Mouse (Mus musculus): ENCODE measurements at regions not wholly inside any gene's neighbourhood (a gene's known extent, or its start where the extent isn't known, plus 50 kb on each side); places are given as distances from the start of the nearest gene placed in this dataset.
"Not testable (repeated sequence)": the region's sequence is repeated elsewhere in the genome, so short reads cannot be mapped to it uniquely, and the experiment has no call there.

GRCm38 (mm10) chr17:83977725-83978124 is 130.0 kb upstream of the Haao start:
- ATAC-seq (replicated peaks), result no peak

GRCm38 (mm10) chr17:83975813-83976212 is 128.1 kb upstream of the Haao start:
- WGBS, result 91% methylated on average over 7 of the region's 7 CpGs
- no peaks in the 10 kb centered on the region for H3K36me3 ChIP-seq
- H3K4me2 ChIP-seq (replicated peaks), result no peak overlapping the region
- no peaks in the 10 kb centered on the region for H3K9me3 ChIP-seq
- H3K4me3 ChIP-seq, result no peak overlapping the region
- H3K27me3 ChIP-seq, result no peaks in the 10 kb centered on the region
- ATAC-seq (replicated peaks), result no peak
- H3K9ac ChIP-seq (replicated peaks), result no peak overlapping the region
- H3K27ac ChIP-seq (replicated peaks), result no peak overlapping the region
- H3K4me1 ChIP-seq, result peaks cover 6% of the 10 kb centered on the region

More at GRCm38 (mm10) chr17:83977725-83978124, 130.0 kb upstream of the Haao start:
- Histone ChIP-seq H3K27me3 (no peaks in the 10 kb centered on the region), H3K27ac (replicated peaks) (no peak overlapping the region), H3K9ac (replicated peaks) (no peak overlapping the region), H3K36me3 (no peaks in the 10 kb centered on the region), H3K4me2 (replicated peaks) (no peak overlapping the region), H3K4me1 (peaks cover 1% of the 10 kb centered on the region; the same call in 1 of the 2 replicates), H3K9me3 (no peaks in the 10 kb centered on the region), H3K4me3 (no peak overlapping the region)
- 79% methylated on average over 11 of the region's 11 CpGs for WGBS

GRCm38 (mm10) chr17:83973461-83974350 is 125.9 kb upstream of the Haao start:
- no peak for ATAC-seq (replicated peaks)
- WGBS, result 52% methylated on average over 18 of the region's 18 CpGs

GRCm38 (mm10) chr17:83972874-83973273 is 125.1 kb upstream of the Haao start:
- 92% methylated on average over 5 of the region's 5 CpGs for WGBS
- Histone ChIP-seq H3K27me3 (no peaks in the 10 kb centered on the region), H3K27ac (replicated peaks) (no peak overlapping the region), H3K9ac (replicated peaks) (no peak overlapping the region), H3K4me3 (no peak overlapping the region), H3K36me3 (no peaks in the 10 kb centered on the region), H3K9me3 (no peaks in the 10 kb centered on the region), H3K4me1 (peaks cover 6% of the 10 kb centered on the region), H3K4me2 (replicated peaks) (no peak overlapping the region)
- no peak for ATAC-seq (replicated peaks)

More at GRCm38 (mm10) chr17:83973461-83974350, 125.9 kb upstream of the Haao start:
- Histone ChIP-seq H3K4me3 (no peak overlapping the region), H3K36me3 (no peaks in the 10 kb centered on the region), H3K4me1 (peaks cover 6% of the 10 kb centered on the region), H3K4me2 (replicated peaks) (no peak overlapping the region), H3K27me3 (no peaks in the 10 kb centered on the region), H3K9ac (replicated peaks) (no peak overlapping the region), H3K27ac (replicated peaks) (no peak overlapping the region), H3K9me3 (no peaks in the 10 kb centered on the region)

DNA sequence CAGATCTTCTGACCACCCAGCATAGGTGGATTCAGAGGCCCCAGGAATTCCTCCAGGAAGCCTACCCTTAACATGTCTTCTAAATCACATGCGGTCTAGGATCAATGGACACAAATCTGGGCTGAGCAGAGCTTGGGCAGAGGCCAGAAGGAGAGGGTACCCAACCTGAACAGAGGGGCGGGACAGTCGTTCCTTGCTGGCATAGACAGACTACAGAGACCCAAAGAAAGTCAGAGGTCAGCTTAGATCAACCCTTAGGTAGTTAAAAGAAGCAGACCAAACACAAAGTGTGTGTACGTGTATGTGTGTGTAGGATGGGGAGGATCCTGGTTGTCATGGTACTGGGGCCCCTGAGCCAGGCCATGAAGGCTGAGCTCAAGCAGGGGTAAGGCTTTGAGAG is 124.7 kb upstream of the Haao start:
- Histone ChIP-seq H3K36me3 (no peaks in the 10 kb centered on the region), H3K4me3 (no peak overlapping the region), H3K4me1 (peaks cover 6% of the 10 kb centered on the region), H3K27me3 (no peaks in the 10 kb centered on the region), H3K9ac (replicated peaks) (no peak overlapping the region), H3K4me2 (replicated peaks) (no peak overlapping the region), H3K9me3 (no peaks in the 10 kb centered on the region), H3K27ac (replicated peaks) (no peak overlapping the region)
- no peak for ATAC-seq (replicated peaks)
- 90% methylated on average over 4 of the region's 4 CpGs for WGBS

DNA sequence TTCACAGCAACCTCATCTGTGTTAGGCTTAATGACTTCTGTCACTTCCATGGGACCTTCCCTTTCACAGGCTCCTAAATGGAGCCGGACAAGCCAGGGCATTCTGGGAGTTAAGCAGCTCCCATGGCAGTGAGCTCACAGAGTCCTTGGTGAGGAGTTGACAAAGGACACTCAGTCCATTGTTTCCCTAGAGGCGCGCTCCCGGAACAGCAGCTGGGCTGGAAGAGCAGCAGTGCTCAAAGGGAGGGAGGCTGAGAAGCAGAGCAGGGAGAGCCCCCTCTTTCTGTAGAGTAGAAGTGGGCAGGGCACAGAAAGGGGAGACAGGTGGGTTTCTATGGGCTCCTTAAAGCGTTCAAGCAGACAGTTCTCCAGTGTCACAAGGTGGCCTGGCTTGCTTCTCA is 124.3 kb upstream of the Haao start:
- Histone ChIP-seq H3K4me2 (replicated peaks) (no peak overlapping the region), H3K27me3 (no peaks in the 10 kb centered on the region), H3K4me3 (no peak overlapping the region), H3K9me3 (no peaks in the 10 kb centered on the region), H3K4me1 (peaks cover 6% of the 10 kb centered on the region), H3K9ac (replicated peaks) (no peak overlapping the region), H3K36me3 (no peaks in the 10 kb centered on the region), H3K27ac (replicated peaks) (no peak overlapping the region)
- WGBS, result 9% methylated on average over 5 of the region's 5 CpGs
- ATAC-seq (replicated peaks), result peak; percentile 57; the same call in 1 of the 2 replicates

DNA sequence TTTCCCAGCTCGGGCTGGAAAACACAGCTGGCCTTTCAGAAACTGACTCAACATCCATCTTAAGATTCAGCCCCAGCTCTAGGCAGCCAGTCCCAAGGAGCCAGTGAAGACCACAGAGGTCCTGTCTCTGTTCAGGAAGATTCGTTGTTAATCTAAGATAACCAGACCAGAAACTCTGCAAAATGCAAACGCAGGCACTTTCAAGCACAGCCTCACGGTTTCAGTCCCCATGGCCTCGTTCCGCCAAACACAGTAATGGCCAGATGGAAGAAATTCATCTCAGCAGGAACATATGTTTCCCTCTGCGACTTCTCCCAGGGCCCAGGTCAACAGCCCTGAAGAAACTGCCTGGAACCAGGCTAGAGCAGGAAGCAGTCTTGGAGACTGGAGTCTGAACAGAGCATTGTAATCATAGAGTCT is 121.7 kb upstream of the Haao start:
- Histone ChIP-seq H3K9me3 (no peaks in the 10 kb centered on the region), H3K9ac (replicated peaks) (no peak overlapping the region), H3K27ac (replicated peaks) (no peak overlapping the region), H3K36me3 (no peaks in the 10 kb centered on the region), H3K4me2 (replicated peaks) (no peak overlapping the region), H3K4me3 (no peak overlapping the region), H3K27me3 (no peaks in the 10 kb centered on the region), H3K4me1 (peaks cover 9% of the 10 kb centered on the region)
- no peak for ATAC-seq (replicated peaks)
- 72% methylated on average over 7 of the region's 7 CpGs for WGBS

DNA sequence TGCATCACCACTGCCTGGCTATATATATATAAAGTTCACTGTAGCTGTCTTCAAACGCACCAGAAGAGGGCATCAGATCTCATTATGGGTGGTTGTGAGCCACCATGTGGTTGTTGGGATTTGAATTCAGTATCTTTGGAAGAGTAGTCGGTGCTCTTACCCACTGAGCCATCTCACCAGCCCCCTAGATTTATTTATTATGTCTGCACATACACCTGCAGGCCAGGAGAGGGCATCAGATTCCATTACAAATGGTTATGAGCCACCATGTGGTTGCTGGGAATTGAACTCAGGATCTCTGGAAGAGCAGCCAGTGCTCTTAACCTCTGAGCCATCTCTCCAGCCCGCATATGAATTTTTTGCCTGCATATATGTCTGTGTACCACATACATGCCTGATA is 120.4 kb upstream of the Haao start:
- not testable (repeated sequence) for H3K27me3 ChIP-seq; H3K4me1 ChIP-seq; H3K9me3 ChIP-seq; H3K9ac ChIP-seq (replicated peaks); H3K27ac ChIP-seq (replicated peaks); H3K4me3 ChIP-seq; H3K36me3 ChIP-seq; ATAC-seq (replicated peaks); H3K4me2 ChIP-seq (replicated peaks)
- WGBS, result 91% methylated on average over 3 of the region's 3 CpGs

GRCm38 (mm10) chr17:83967007-83967406 is 119.2 kb upstream of the Haao start:
- no peaks in the 10 kb centered on the region for H3K9me3 ChIP-seq
- no peak overlapping the region for H3K4me3 ChIP-seq
- no peaks in the 10 kb centered on the region for H3K27me3 ChIP-seq
- ATAC-seq (replicated peaks), result no peak
- 78% methylated on average over 6 of the region's 6 CpGs for WGBS
- H3K36me3 ChIP-seq, result no peaks in the 10 kb centered on the region
- no peak overlapping the region for H3K9ac ChIP-seq (replicated peaks)
- no peak overlapping the region for H3K4me2 ChIP-seq (replicated peaks)
- peaks cover 4% of the 10 kb centered on the region for H3K4me1 ChIP-seq
- no peak overlapping the region for H3K27ac ChIP-seq (replicated peaks)

DNA sequence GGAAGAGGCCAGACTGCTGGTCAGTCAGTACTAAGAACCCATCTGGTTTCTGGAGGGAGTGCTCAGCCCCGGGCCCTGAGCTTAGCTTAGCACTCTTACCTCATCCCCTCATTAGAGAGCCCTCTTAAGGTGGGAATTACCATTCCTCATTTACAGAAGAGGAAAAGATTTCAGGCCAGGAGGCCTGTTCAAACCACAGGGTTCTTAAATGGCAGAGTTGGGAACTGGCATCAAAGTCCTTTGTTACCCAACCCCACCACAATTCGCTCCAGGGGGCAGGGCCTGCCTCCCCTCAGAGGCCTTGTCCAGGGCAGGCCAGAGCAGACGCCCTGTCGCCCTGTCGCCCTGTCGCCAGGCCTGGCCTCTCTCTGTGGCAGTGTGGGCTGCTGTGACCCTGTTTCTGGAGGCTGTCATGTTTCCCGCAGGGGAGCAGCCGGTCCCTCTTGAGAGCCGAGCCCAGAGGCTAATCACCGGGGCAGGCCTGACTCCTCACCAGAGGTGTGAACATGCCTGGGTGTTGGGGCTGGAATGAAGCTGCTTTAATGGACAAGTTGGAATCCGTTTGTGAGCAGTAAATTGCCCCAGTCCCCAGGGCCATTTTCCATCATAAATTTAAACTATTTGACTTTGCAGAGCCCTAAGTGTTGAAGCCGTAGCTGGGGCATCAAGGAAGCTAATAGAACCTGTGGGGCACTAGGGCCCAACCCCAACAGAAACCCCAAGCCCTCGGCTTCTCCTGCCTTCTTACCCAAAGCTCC is 116.9 kb upstream of the Haao start:
- Histone ChIP-seq H3K9me3 (no peaks in the 10 kb centered on the region), H3K36me3 (no peaks in the 10 kb centered on the region), H3K4me2 (replicated peaks) (no peak overlapping the region), H3K4me3 (no peak overlapping the region), H3K27ac (replicated peaks) (no peak overlapping the region), H3K9ac (replicated peaks) (no peak overlapping the region), H3K4me1 (peaks cover 5% of the 10 kb centered on the region), H3K27me3 (no peaks in the 10 kb centered on the region)
- 0 out of 2 replicates have a peak, but pooled peaks have one; percentile 38 for ATAC-seq (replicated peaks)
- WGBS, result 35% methylated on average over 13 of the region's 13 CpGs

DNA sequence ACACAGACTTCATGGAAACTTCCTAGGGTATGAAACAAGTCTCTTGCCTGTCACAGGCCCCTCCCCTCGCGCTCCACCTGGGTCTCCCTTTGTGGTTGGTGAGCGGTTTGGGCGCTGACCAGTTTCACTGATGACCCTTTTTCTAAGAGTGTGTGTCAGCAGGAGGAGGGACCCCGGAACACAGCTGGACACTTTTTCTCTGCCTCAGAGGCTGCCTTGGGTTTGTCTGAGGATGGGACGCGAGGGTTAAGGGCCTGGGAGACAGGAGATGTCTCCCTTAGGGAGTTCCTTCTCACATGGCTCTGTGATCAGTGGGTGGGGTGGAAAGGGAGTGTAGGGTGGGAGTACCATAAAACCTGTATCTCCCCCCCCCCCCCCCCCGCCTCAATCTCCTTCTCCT is 115.8 kb upstream of the Haao start:
- ATAC-seq (replicated peaks), result no peak
- no peak overlapping the region for H3K9ac ChIP-seq (replicated peaks)
- 75% methylated on average over 8 of the region's 8 CpGs for WGBS

GRCm38 (mm10) chr17:83962841-83963240 is 115.1 kb upstream of the Haao start:
- H3K36me3 ChIP-seq, result no peaks in the 10 kb centered on the region
- ATAC-seq (replicated peaks), result no peak
- H3K9me3 ChIP-seq, result no peaks in the 10 kb centered on the region
- WGBS, result 34% methylated on average over 4 of the region's 4 CpGs
- peaks cover 13% of the 10 kb centered on the region for H3K4me1 ChIP-seq
- H3K4me2 ChIP-seq (replicated peaks), result no peak overlapping the region
- no peaks in the 10 kb centered on the region for H3K27me3 ChIP-seq
- no peak overlapping the region for H3K27ac ChIP-seq (replicated peaks)
- no peak overlapping the region for H3K9ac ChIP-seq (replicated peaks)
- H3K4me3 ChIP-seq, result no peak overlapping the region

More for the DNA sequence above, 115.8 kb upstream of the Haao start:
- no peaks in the 10 kb centered on the region for H3K9me3 ChIP-seq
- no peak overlapping the region for H3K27ac ChIP-seq (replicated peaks)
- no peaks in the 10 kb centered on the region for H3K36me3 ChIP-seq
- no peak overlapping the region for H3K4me2 ChIP-seq (replicated peaks)
- H3K27me3 ChIP-seq, result no peaks in the 10 kb centered on the region
- no peak overlapping the region for H3K4me3 ChIP-seq
- peaks cover 13% of the 10 kb centered on the region for H3K4me1 ChIP-seq
